26 mouse cellular contexts compared by ENCODE assay signal in genomic region chr7:96272068-96272467, GRCm38 (mm10).
"Had no signal": no experiment of that assay in that cellular context is flagged by ENCODE, and none has a peak within 500 bp of the region (broad histone marks: within the 10 kb centered on the region; RNA-seq: fewer than 3 reads in every experiment).

No protein-coding gene starts in this region.

- H3K36me3 ChIP-seq: heart, embryonic 13.5 days; heart, embryonic 15.5 days; hindbrain, embryonic 13.5 days; hindbrain, embryonic 15.5 days; intestine, embryonic 15.5 days; limb, embryonic 12.5 days; liver, embryonic 13.5 days had no signal

- H3K27me3 ChIP-seq: heart, embryonic 13.5 days; heart, embryonic 15.5 days; hindbrain, embryonic 13.5 days; hindbrain, embryonic 15.5 days; intestine, embryonic 15.5 days; limb, embryonic 12.5 days; liver, embryonic 13.5 days had no signal

- H3K4me1 ChIP-seq: heart, embryonic 15.5 days; hindbrain, embryonic 15.5 days; intestine, embryonic 15.5 days; liver, embryonic 13.5 days had no signal

- H3K9ac ChIP-seq: heart, embryonic 13.5 days; heart, embryonic 15.5 days; hindbrain, embryonic 13.5 days; hindbrain, embryonic 15.5 days; intestine, embryonic 15.5 days; limb, embryonic 12.5 days; liver, embryonic 13.5 days had no signal

- H3K4me2 ChIP-seq: heart, embryonic 11.5 days; heart, embryonic 13.5 days; heart, embryonic 15.5 days; hindbrain, embryonic 13.5 days; hindbrain, embryonic 15.5 days; intestine, embryonic 15.5 days; limb, embryonic 12.5 days; liver, embryonic 11.5 days; liver, embryonic 13.5 days had no signal

- H3K4me3 ChIP-seq: heart, adult 2 months; heart, embryonic 13.5 days; heart, embryonic 15.5 days; hindbrain, embryonic 13.5 days; hindbrain, embryonic 15.5 days; intestine, embryonic 15.5 days; layer of hippocampus, adult 2 months; left cerebral cortex, adult 2 months; limb, embryonic 10.5 days; limb, embryonic 12.5 days; liver, embryonic 13.5 days had no signal

- H3K27ac ChIP-seq: heart, adult 2 months; heart, embryonic 13.5 days; heart, embryonic 15.5 days; hindbrain, embryonic 13.5 days; hindbrain, embryonic 15.5 days; intestine, embryonic 15.5 days; layer of hippocampus, adult 2 months; left cerebral cortex, adult 2 months; limb, embryonic 10.5 days; limb, embryonic 12.5 days; liver, embryonic 13.5 days had no signal

- ATAC-seq: inflammation-experienced regulatory T-cells, adult 6 months; intestine, embryonic 15.5 days; intestine, postnatal 0 days had no signal

- DNase-seq: gastrocnemius, postnatal 14 days; gastrocnemius, postnatal 36 days; heart, adult 11 months; heart, adult 2 months; heart, postnatal 14 days; heart, postnatal 36 days; kidney, adult 18-20 months; kidney, adult 8-10 months; kidney, postnatal 10 days; kidney, postnatal 25 days; kidney, postnatal 4 days; liver; liver, embryonic 13.5 days had no signal

- H3K9me3 ChIP-seq: heart, embryonic 15.5 days; hindbrain, embryonic 13.5 days; hindbrain, embryonic 15.5 days; intestine, embryonic 15.5 days; limb, embryonic 10.5 days; limb, embryonic 12.5 days; liver, embryonic 13.5 days had no signal
